Mouse (Mus musculus) heart, embryonic 14.5 days (tissue): Measurements from ENCODE around the gene Thsd7a. TPM values are rescaled to one million over a fixed set of nuclear protein-coding genes. Genes with fewer than 3 reads are reported as not detected.

Source experiments
- ATAC-seq: fragments of 200-750 bp; cut with Nextera tagmentation; 2 replicates; pipeline ENCODE4 v1.8.0; 2017; ENCODE audit warnings: low read depth, moderate TSS enrichment; ENCODE audit not compliant: insufficient number of reproducible peaks, insufficient read depth, low FRiP score
- H3K27ac ChIP-seq, 2 experiments: fragments of 200-500 bp in 1 of 2; fragments of 300-500 bp in 1 of 2; sonication (generic) in 1 of 2; replicated peaks in 1 of 2; 2 replicates each; pipeline ENCODE4 v1.5.1; 2012 to 2014; ENCODE audit warnings: low read depth in 2 of 2, low read length in 2 of 2, control low read depth in 1 of 2, mild to moderate bottlenecking in 1 of 2, mixed read lengths in 1 of 2; ENCODE audit not compliant: control insufficient read depth in 1 of 2, insufficient read depth in 1 of 2
- H3K27me3 ChIP-seq: fragments of 300-500 bp; sonication (generic); 2 replicates; pipeline ENCODE4 v1.6.1; 2014; ENCODE audit warnings: mild to moderate bottlenecking, low read length, control low read depth; ENCODE audit not compliant: control insufficient read depth, insufficient read depth
- H3K36me3 ChIP-seq: fragments of 300-500 bp; sonication (generic); 2 replicates; pipeline ENCODE4 v1.6.1; 2014; ENCODE audit warnings: mild to moderate bottlenecking, control low read depth, low read length, mixed read lengths; ENCODE audit not compliant: control insufficient read depth, insufficient read depth
- H3K4me1 ChIP-seq, 2 experiments: fragments of 200-500 bp in 1 of 2; fragments of 300-500 bp in 1 of 2; sonication (generic) in 1 of 2; 2 replicates each; pipeline ENCODE4 v1.6.1; 2012 to 2014; ENCODE audit warnings: low read length in 2 of 2, control low read depth in 1 of 2, mixed read lengths in 1 of 2; ENCODE audit not compliant: control insufficient read depth in 2 of 2, insufficient read depth in 2 of 2
- H3K4me2 ChIP-seq: fragments of 300-500 bp; sonication (generic); 2 replicates; pipeline ENCODE4 v1.6.1; 2014; ENCODE audit warnings: mild to moderate bottlenecking, low read length
- H3K4me3 ChIP-seq, 2 experiments: fragments of 200-500 bp in 1 of 2; fragments of 300-500 bp in 1 of 2; sonication (generic) in 1 of 2; 2 replicates each; pipeline ENCODE4 v1.5.1; 2012 to 2014; ENCODE audit warnings: low read length in 2 of 2, mild to moderate bottlenecking in 2 of 2, control low read depth in 1 of 2, low read depth in 1 of 2, moderate library complexity in 1 of 2; ENCODE audit not compliant: control insufficient read depth in 1 of 2, insufficient read depth in 1 of 2
- H3K9ac ChIP-seq: fragments of 300-500 bp; sonication (generic); 2 replicates; pipeline ENCODE4 v1.6.1; 2014; ENCODE audit warnings: mild to moderate bottlenecking, low read length
- H3K9me3 ChIP-seq: fragments of 300-500 bp; sonication (generic); 2 replicates; pipeline ENCODE4 v1.6.1; 2016; ENCODE audit warnings: low read length, control low read depth; ENCODE audit not compliant: control insufficient read depth
- WGBS: fragments of 180-500 bp; shearing (Covaris S2); extraction: QIAGEN DNeasy Blood & Tissue Kit; methylation state at CpG from one replicate; pipeline ENCODE4 v1.1.7; 2014; 5-methylcytosine and 5-hydroxymethylcytosine counted together
- polyA plus RNA-seq: library from polyadenylated mRNA; unstranded; fragments of >200 nt; fragmentation: Nextera tagmentation; extraction: Ambion mirVana; gene quantifications from 2 replicates; pipeline ENCODE4 v1.2.1, GENCODE M21; 2014

The Thsd7a gene
- polyA plus RNA-seq, 1 experiment from 2014 or later = 3.8 TPM

GRCm38 (mm10) chr6:12386731-12387130 lies 362.5 kb downstream of the Thsd7a start:
- H3K4me2 ChIP-seq = no peak overlapping the region
- H3K4me3 ChIP-seq = no peak overlapping the region
- no peaks in the 10 kb centered on the region for H3K27me3 ChIP-seq
- no peaks in the 10 kb centered on the region for H3K36me3 ChIP-seq
- no peak for ATAC-seq
- no peak overlapping the region for H3K9ac ChIP-seq
- H3K4me1 ChIP-seq = no peaks in the 10 kb centered on the region
- no peaks in the 10 kb centered on the region for H3K9me3 ChIP-seq
- no peak overlapping the region for H3K27ac ChIP-seq
- 83% methylated on average over 1 of the region's 1 CpGs for WGBS

GRCm38 (mm10) chr6:12385591-12385990 lies 363.6 kb downstream of the Thsd7a start:
- ATAC-seq = no peak
- H3K9me3 ChIP-seq = no peaks in the 10 kb centered on the region
- H3K27me3 ChIP-seq = no peaks in the 10 kb centered on the region
- no peak overlapping the region for H3K4me3 ChIP-seq
- no peaks in the 10 kb centered on the region for H3K4me1 ChIP-seq
- WGBS = 75% methylated on average over 3 of the region's 3 CpGs
- H3K4me2 ChIP-seq = no peak overlapping the region
- no peak overlapping the region for H3K27ac ChIP-seq
- H3K36me3 ChIP-seq = no peaks in the 10 kb centered on the region
- H3K9ac ChIP-seq = no peak overlapping the region

- no peak overlapping the region for H3K27ac ChIP-seq
- no peaks in the 10 kb centered on the region for H3K4me1 ChIP-seq
- 79% methylated on average over 6 of the region's 6 CpGs for WGBS
- no peak overlapping the region for H3K4me2 ChIP-seq
- H3K36me3 ChIP-seq = no peaks in the 10 kb centered on the region
- no peaks in the 10 kb centered on the region for H3K27me3 ChIP-seq
- no peaks in the 10 kb centered on the region for H3K9me3 ChIP-seq
- H3K4me3 ChIP-seq = no peak overlapping the region
- no peak for ATAC-seq
- no peak overlapping the region for H3K9ac ChIP-seq
Measured at GRCm38 (mm10) chr6:12381136-12381778, 368.0 kb downstream of the Thsd7a start.

GRCm38 (mm10) chr6:12380717-12381116 lies 368.5 kb downstream of the Thsd7a start:
- no peak overlapping the region for H3K9ac ChIP-seq
- H3K27ac ChIP-seq = no peak overlapping the region
- WGBS = 90% methylated on average over 2 of the region's 2 CpGs
- no peaks in the 10 kb centered on the region for H3K36me3 ChIP-seq
- no peaks in the 10 kb centered on the region for H3K9me3 ChIP-seq
- H3K4me1 ChIP-seq = no peaks in the 10 kb centered on the region
- H3K4me2 ChIP-seq = no peak overlapping the region
- no peaks in the 10 kb centered on the region for H3K27me3 ChIP-seq
- H3K4me3 ChIP-seq = no peak overlapping the region
- no peak for ATAC-seq

- no peaks in the 10 kb centered on the region for H3K4me1 ChIP-seq
- no peaks in the 10 kb centered on the region for H3K36me3 ChIP-seq
- H3K4me2 ChIP-seq = no peak overlapping the region
- ATAC-seq = no peak
- H3K9me3 ChIP-seq = no peaks in the 10 kb centered on the region
- H3K27ac ChIP-seq = no peak overlapping the region
- H3K9ac ChIP-seq = no peak overlapping the region
- WGBS = 70% methylated on average over 2 of the region's 2 CpGs
- H3K27me3 ChIP-seq = no peaks in the 10 kb centered on the region
- no peak overlapping the region for H3K4me3 ChIP-seq
Measured at GRCm38 (mm10) chr6:12358737-12359136, 390.5 kb downstream of the Thsd7a start.

GRCm38 (mm10) chr6:12353573-12353972 lies 395.6 kb downstream of the Thsd7a start:
- H3K9ac ChIP-seq = no peak overlapping the region
- no peaks in the 10 kb centered on the region for H3K27me3 ChIP-seq
- H3K4me3 ChIP-seq = no peak overlapping the region
- no peaks in the 10 kb centered on the region for H3K36me3 ChIP-seq
- H3K27ac ChIP-seq = no peak overlapping the region
- H3K9me3 ChIP-seq = no peaks in the 10 kb centered on the region
- no peak for ATAC-seq
- 71% methylated on average over 2 of the region's 2 CpGs for WGBS
- no peak overlapping the region for H3K4me2 ChIP-seq
- no peaks in the 10 kb centered on the region for H3K4me1 ChIP-seq

GRCm38 (mm10) chr6:12352165-12352719 lies 397.0 kb downstream of the Thsd7a start:
- H3K4me1 ChIP-seq = no peaks in the 10 kb centered on the region
- no peaks in the 10 kb centered on the region for H3K27me3 ChIP-seq
- no peak overlapping the region for H3K27ac ChIP-seq
- WGBS = 70% methylated on average over 9 of the region's 9 CpGs
- H3K9ac ChIP-seq = no peak overlapping the region
- no peak for ATAC-seq
- no peak overlapping the region for H3K4me3 ChIP-seq
- H3K36me3 ChIP-seq = no peaks in the 10 kb centered on the region
- no peaks in the 10 kb centered on the region for H3K9me3 ChIP-seq
- no peak overlapping the region for H3K4me2 ChIP-seq

GRCm38 (mm10) chr6:12350753-12351152 lies 398.5 kb downstream of the Thsd7a start:
- Histone ChIP-seq H3K9ac (no peak overlapping the region), H3K27me3 (no peaks in the 10 kb centered on the region), H3K4me2 (peak overlapping the region; percentile 46), H3K4me3 (peak overlapping the region in 1 of 2 experiments; percentile 6; a peak in 1 of 4 replicates), H3K4me1 (no peaks in the 10 kb centered on the region), H3K9me3 (no peaks in the 10 kb centered on the region), H3K36me3 (no peaks in the 10 kb centered on the region), H3K27ac (no peak overlapping the region)
- ATAC-seq = no peak
- WGBS = 31% methylated on average over 5 of the region's 5 CpGs
